Mouse (Mus musculus) NIH3T3 (cell line): Measurements from ENCODE around the gene Plaur.
"Not testable (repeated sequence)": the region's sequence is repeated elsewhere in the genome, so short reads cannot be mapped to it uniquely, and the experiment has no call there.

Experiments
- DNase-seq: peaks from one replicate; pipeline ENCODE4 v3.0.0-alpha.2; 2012; ENCODE audit warnings: low read depth

Plaur gene

DNA sequence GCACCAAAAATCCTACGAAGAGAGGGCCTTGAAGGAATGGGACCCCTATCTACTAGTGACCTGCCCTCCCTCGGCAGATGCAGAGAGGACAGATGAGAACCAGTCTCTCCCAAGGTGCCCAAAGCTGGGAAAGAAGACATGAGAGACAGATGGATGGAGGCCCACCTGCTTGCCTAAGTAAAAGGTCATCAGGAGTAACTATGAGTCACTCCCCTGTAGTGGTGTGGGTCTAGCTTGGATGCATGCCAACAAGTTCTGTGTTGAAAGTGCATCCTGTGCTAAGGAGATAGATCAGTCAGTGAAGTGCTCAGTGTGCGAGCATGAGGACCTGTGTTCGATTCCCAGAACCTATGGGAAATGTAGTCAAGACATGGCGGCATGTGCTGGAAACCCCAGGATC lies 16.6 kb downstream of the Plaur start:
- no peak for DNase-seq

- no peak for DNase-seq
These were observed 17.4 kb downstream of the Plaur start for GRCm38 (mm10) chr7:24479685-24480084.

- no peak for DNase-seq
These were observed 18.0 kb downstream of the Plaur start for GRCm38 (mm10) chr7:24480121-24480941.

GRCm38 (mm10) chr7:24480986-24481473 lies 18.7 kb downstream of the Plaur start:
- DNase-seq, result no peak

GRCm38 (mm10) chr7:24481474-24482207 lies 19.4 kb downstream of the Plaur start, which contains the start of gene Cadm4:
Gene Cadm4 (plus strand): TSS chr7:24482023.
- DNase-seq, result no peak

- DNase-seq, result no peak
These were observed 20.1 kb downstream of the Plaur start for GRCm38 (mm10) chr7:24482208-24483020.

DNA sequence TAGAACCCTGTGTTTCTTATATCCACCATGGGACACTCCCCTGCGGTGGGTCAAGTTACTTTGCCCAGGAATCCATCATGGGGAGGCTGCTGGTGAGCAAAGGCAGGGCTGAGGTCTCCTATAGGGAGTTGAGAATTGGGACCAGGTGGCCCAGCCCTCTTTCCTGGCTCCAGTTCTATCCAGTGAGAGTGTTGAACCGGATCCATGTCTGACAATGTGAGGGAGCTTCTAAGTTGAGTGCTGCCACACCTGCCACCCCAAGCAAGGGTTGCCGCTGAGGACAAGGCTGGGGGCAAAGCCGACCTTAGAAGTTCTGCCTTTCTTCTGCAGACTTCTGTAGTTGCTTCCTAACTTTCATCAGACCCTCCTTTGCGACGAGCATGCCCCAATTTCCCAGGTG lies 21.0 kb downstream of the Plaur start:
- not testable (repeated sequence) for DNase-seq

- no peak for DNase-seq
These were observed 23.2 kb downstream of the Plaur start for GRCm38 (mm10) chr7:24485481-24485880.

DNA sequence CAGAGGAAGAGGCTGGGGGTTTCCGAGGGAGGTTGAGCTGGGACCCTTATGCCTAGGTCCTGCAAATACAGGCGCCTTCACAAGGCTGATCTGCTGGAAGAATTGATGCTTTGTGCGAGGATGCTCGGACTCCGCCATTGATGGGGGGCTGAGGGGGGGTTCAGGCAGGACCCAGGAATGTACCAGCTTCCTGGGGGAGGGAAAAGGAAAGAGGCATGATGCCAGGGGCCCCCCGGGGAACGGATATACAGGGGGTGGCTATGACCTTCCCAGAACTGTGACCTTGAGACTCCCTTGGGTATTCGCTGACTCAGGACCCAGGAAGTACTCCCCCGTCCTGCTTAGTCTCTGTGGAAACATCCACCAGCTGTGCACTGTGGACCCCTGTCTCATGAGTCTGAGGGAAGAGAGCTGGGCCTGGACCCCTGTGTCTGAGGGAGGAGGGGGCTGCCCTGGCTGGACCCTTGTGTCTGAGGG lies 24.4 kb downstream of the Plaur start:
- no peak for DNase-seq

GRCm38 (mm10) chr7:24487403-24487802 lies 25.1 kb downstream of the Plaur start:
- no peak for DNase-seq

- DNase-seq, result no peak
These were observed 26.0 kb downstream of the Plaur start for GRCm38 (mm10) chr7:24488303-24488702.

DNA sequence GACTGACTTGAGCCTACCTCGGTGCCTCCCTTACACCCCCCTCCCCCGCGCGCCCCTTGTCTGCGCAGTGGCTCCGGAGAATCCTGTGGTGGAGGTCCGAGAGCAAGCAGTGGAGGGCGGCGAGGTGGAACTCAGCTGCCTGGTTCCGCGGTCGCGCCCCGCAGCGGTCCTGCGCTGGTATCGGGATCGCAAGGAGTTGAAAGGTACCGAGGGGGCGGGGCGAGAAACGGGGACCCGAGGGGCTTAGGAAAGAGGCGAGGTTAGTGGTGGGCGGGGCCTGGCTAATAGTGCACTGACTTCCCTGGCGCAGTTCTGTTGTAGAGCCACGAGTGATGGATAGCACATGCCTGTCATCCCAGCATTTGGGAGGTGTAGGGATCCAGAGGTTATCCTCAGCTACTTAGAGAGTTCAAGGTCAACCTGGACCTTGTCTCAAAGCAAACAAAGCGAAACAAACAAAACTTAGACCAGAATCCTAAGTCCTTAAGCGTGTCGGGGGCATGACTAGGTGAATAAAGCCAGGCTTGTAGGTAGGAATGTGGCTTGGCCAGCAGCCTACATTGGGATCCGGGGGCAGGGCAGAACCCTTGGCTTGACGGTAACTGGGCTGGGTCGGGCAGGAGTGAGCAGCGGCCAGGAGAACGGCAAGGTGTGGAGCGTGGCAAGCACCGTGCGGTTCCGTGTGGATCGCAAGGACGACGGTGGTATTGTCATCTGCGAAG lies 37.7 kb downstream of the Plaur start:
- DNase-seq, result no peak

DNA sequence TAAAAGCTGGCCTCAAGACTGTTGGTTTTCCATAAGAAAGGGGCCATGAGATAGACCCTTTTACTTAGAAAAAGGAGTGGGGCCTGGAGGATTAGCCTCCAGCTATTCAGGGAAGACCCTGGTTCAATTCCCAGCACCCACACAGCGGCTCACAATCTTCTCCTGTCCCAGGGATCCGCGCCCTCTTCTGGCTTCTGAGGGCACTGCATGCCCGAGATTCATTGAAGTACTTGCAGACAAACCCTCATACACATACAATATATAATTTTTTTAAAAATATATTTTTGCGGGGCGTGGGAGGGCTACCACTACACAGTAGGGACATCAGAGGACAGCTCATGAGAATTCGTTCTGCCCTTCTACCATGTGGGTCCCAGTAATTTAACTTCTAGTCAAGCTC lies 38.6 kb downstream of the Plaur start:
- DNase-seq, result peak; percentile 49

DNA sequence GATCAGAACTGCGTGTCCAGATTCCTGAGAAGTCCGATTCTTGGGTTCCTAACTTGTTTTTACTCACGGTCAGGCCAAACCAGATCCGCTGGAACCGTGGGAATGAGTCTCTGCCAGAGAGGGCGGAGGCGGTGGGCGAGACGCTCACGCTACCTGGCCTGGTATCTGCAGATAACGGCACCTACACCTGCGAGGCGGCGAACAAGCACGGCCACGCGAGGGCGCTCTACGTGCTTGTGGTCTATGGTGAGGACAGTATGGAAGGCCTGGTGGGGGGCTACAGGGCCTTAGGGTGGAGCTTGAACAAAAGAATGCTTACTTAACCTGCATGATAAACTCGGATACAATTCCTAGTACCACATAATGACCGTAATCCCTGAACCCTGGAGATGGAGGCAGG lies 39.2 kb downstream of the Plaur start:
- no peak for DNase-seq

GRCm38 (mm10) chr7:24504004-24504403 lies 41.7 kb downstream of the Plaur start:
- no peak for DNase-seq

GRCm38 (mm10) chr7:24504868-24505267 lies 42.6 kb downstream of the Plaur start:
- no peak for DNase-seq

DNA sequence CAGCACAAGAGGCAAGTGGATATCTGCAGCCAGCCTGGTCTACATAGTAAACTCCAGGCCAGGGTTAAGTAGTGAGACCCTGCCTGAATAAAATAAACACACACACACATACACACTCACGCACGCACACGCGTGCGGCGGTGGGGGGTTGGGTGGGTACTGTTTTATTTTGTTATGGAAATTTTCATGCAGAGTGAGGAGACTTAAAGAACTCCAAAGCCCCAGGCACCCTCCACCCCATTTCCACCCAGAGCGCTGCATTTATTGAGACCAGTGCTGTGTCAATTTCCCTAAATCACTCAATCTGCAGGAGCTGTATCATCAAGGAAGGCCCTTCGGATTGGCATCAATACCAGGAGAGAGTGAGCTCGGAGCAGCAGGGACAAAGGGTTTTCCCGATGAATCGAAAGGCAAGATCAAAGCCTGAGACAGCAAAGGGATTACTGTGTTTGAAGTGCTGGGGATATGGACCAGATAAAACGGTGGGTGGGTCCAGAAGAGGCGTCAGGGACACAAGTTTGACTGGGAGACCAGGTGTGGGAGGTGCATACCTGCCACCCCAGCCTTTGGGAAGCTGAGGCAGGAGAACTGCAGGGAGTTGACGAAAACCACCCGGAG lies 43.3 kb downstream of the Plaur start:
- DNase-seq, result no peak

GRCm38 (mm10) chr7:24506065-24506459 lies 43.8 kb downstream of the Plaur start:
- peak; percentile 54 for DNase-seq

DNA sequence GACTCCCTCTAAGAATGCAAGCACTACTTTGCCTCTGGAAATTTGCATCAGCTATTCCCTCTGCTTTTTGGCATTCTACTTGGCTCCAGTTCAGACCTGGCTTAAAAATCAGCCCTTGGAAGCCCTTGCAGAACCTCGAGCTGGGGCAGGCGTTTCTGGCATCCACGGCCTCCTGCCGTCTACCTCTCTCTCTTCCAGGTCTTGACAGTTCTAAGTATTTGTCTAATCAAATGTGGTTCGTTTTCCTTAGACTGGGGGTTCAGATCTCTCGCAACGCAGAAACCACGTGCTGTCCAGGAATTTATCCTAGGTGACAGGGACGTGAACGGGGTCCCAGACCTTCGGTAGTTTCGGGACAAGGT lies 44.2 kb downstream of the Plaur start:
- DNase-seq, result peak; percentile 85

GRCm38 (mm10) chr7:24506838-24507725 lies 44.8 kb downstream of the Plaur start, which contains the start of gene Zfp428:
Gene Zfp428 (plus strand): TSS chr7:24507006.
- DNase-seq, result peak; percentile 91
